Mouse (Mus musculus) retina, postnatal 1 day (tissue): ENCODE measurements around the gene Cdhr1.
A peak's percentile ranks its signal among the peaks of the same experiment; 100 is the strongest.
"Not testable (repeated sequence)": the region's sequence is repeated elsewhere in the genome, so short reads cannot be mapped to it uniquely, and the experiment has no call there.

Source experiments
- DNase-seq: peaks from one replicate; pipeline ENCODE4 v3.0.0-alpha.2; 2012

Gene Cdhr1

GRCm38 (mm10) chr14:37097956-37098530 lies at the start of gene Cdhr1:
TSS of gene Cdhr1 (minus strand) at chr14:37098347.
- DNase-seq = peak; percentile 86

- DNase-seq = no peak
Measured at GRCm38 (mm10) chr14:37139051-37139710, 41.0 kb upstream of the Cdhr1 start.

GRCm38 (mm10) chr14:37137596-37137995 lies 39.4 kb upstream of the Cdhr1 start:
- DNase-seq = not testable (repeated sequence)

GRCm38 (mm10) chr14:37136110-37136509 lies 38.0 kb upstream of the Cdhr1 start:
- DNase-seq = no peak

- DNase-seq = no peak
Measured at GRCm38 (mm10) chr14:37135671-37136070, 37.5 kb upstream of the Cdhr1 start.

GRCm38 (mm10) chr14:37135127-37135593 lies 37.0 kb upstream of the Cdhr1 start, which contains the start of gene Ghitm:
TSS of gene Ghitm (minus strand) at chr14:37135272.
- DNase-seq = peak; percentile 98

- no peak for DNase-seq
Measured at GRCm38 (mm10) chr14:37134304-37135126, 36.4 kb upstream of the Cdhr1 start.

GRCm38 (mm10) chr14:37127652-37128051 lies 29.5 kb upstream of the Cdhr1 start:
- DNase-seq = peak; percentile 71

GRCm38 (mm10) chr14:37119233-37119632 lies 21.1 kb upstream of the Cdhr1 start:
- DNase-seq = no peak

GRCm38 (mm10) chr14:37113922-37114321 lies 15.8 kb upstream of the Cdhr1 start, which contains the start of gene 2610528A11Rik:
TSS of gene 2610528A11Rik (minus strand) at chr14:37114022.
- no peak for DNase-seq

- DNase-seq = no peak
Measured at GRCm38 (mm10) chr14:37112931-37113330, 14.8 kb upstream of the Cdhr1 start.

- DNase-seq = no peak
Measured at GRCm38 (mm10) chr14:37111371-37111770, 13.2 kb upstream of the Cdhr1 start.

GRCm38 (mm10) chr14:37110456-37110855 lies 12.3 kb upstream of the Cdhr1 start:
- no peak for DNase-seq

GRCm38 (mm10) chr14:37109975-37110374 lies 11.8 kb upstream of the Cdhr1 start:
- DNase-seq = no peak

- DNase-seq = no peak
Measured at GRCm38 (mm10) chr14:37109460-37109859, 11.3 kb upstream of the Cdhr1 start.

GRCm38 (mm10) chr14:37105846-37106245 lies 7.7 kb upstream of the Cdhr1 start:
- DNase-seq = no peak

- no peak for DNase-seq
Measured at GRCm38 (mm10) chr14:37104747-37105146, 6.6 kb upstream of the Cdhr1 start.

- no peak for DNase-seq
Measured at GRCm38 (mm10) chr14:37102484-37102883, 4.3 kb upstream of the Cdhr1 start.

- peak; percentile 42 for DNase-seq
Measured at GRCm38 (mm10) chr14:37101531-37101930, 3.4 kb upstream of the Cdhr1 start.

GRCm38 (mm10) chr14:37095556-37095955 lies 2.6 kb downstream of the Cdhr1 start:
- no peak for DNase-seq

- no peak for DNase-seq
Measured at GRCm38 (mm10) chr14:37094436-37094835, 3.7 kb downstream of the Cdhr1 start.

GRCm38 (mm10) chr14:37083755-37084154 lies 14.4 kb downstream of the Cdhr1 start:
- no peak for DNase-seq

GRCm38 (mm10) chr14:37080724-37081123 lies 17.4 kb downstream of the Cdhr1 start:
- no peak for DNase-seq

GRCm38 (mm10) chr14:37068516-37068915 lies 29.6 kb downstream of the Cdhr1 start:
- DNase-seq = peak; percentile 58
